In the genomic region with DNA sequence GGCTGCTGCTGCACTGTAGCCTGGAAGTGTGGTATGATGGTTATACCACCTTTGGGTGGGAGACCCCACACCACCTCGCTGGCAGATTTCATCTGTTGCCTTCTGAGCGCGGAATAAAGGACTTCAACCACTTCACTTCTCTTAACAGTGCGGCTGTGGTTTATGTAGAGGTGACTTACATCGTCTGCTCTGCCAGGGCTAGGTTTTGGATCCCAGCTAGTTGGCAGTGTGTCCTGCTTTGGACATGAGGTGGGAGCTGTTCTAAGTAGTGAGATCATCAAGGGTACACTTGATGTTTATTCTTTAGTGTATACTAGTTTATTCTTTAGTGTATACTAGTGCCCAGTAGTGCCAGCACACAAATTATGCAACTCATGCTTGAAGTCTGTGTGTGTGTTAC, we compare ENCODE assay signal across 18 mouse cellular contexts.
"Had no signal": no experiment of that assay in that cellular context is flagged by ENCODE, and none has a peak within 500 bp of the region (broad histone marks: within the 10 kb centered on the region; RNA-seq: fewer than 3 reads in every experiment).

No protein-coding gene starts in this region.

- H3K4me1 ChIP-seq: midbrain, embryonic 10.5 days; neural tube, embryonic 13.5 days had no signal

- H3K9me3 ChIP-seq: midbrain, embryonic 10.5 days; neural tube, embryonic 13.5 days; neural tube, embryonic 15.5 days had no signal

- H3K27ac ChIP-seq: midbrain, embryonic 10.5 days; neural tube, embryonic 13.5 days; neural tube, embryonic 15.5 days had no signal

- H3K4me3 ChIP-seq: midbrain, embryonic 10.5 days; myocyte; neural tube, embryonic 13.5 days; neural tube, embryonic 15.5 days had no signal

- H3K36me3 ChIP-seq: midbrain, embryonic 10.5 days; neural tube, embryonic 13.5 days; neural tube, embryonic 15.5 days had no signal

- H3K4me2 ChIP-seq: lung, embryonic 14.5 days; neural tube, embryonic 13.5 days; neural tube, embryonic 15.5 days had no signal

- H3K9ac ChIP-seq: lung, embryonic 14.5 days; neural tube, embryonic 13.5 days; neural tube, embryonic 15.5 days had no signal

- H3K27me3 ChIP-seq: neural tube, embryonic 13.5 days; neural tube, embryonic 15.5 days had no signal

- DNase-seq: lung, adult 18-20 months; lung, embryonic 14.5 days; lung, postnatal 10 days; lung, postnatal 4 days; midbrain, embryonic 14.5 days; retina, postnatal 1 day; right cerebral cortex, adult 18-20 months; right cerebral cortex, postnatal 25 days; right cerebral cortex, postnatal 4 days; spleen, adult 18-20 months; thymus, adult 18-20 months; thymus, postnatal 14 days; thymus, postnatal 36 days had no signal

- ATAC-seq: midbrain, embryonic 16.5 days had no signal
